Mouse (Mus musculus) layer of hippocampus, postnatal 25 days (tissue): ENCODE data around the gene Stk17b. TPM values are rescaled to one million over a fixed set of nuclear protein-coding genes. Genes with fewer than 3 reads are reported as not detected.

ENCODE experiments used
- DNase-seq, 2 experiments: peaks; one replicate each; pipeline ENCODE4 v3.0.0; 2022; ENCODE audit warnings: mixed read lengths in 2 of 2, low spot score in 1 of 2; ENCODE audit errors: extremely low spot score in 1 of 2
- total RNA-seq, 2 experiments: library from RNA; stranded (reverse); gene quantifications; 2 replicates each; pipeline ENCODE4 v1.2.3; 2021

Stk17b gene
- total RNA-seq = 1 to 10 TPM; 4.9 to 5.0 TPM

- peak; percentile 35 to 68 for DNase-seq
Observed at GRCm38 (mm10) chr1:53784721-53785418, at the start of gene Stk17b. Gene Stk17b (minus strand): TSS chr1:53785224.

GRCm38 (mm10) chr1:53830286-53830685 lies 45.3 kb upstream of the Stk17b start:
- no peak for DNase-seq

DNA sequence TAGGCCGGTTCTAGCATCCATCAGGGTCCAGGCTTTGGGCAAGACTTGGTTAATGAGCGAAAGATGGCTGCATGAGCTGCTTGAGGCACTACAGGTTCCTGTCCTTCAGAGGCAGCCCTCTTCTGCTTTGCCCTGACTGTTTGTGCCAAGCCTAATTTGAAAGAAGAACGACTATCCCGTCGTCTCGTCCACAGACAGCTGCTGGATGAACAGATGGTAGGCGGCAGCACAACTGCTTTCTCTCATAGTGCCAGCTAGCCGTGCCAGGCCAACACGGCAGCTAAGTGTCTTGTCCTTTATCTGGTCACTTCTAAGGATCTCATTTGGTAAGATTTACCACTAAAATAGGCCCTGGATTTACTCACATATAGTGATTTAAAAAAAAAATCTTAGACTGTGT lies 44.1 kb upstream of the Stk17b start:
- DNase-seq = no peak

- DNase-seq = no peak
Observed at GRCm38 (mm10) chr1:53824446-53825337, 39.7 kb upstream of the Stk17b start.

DNA sequence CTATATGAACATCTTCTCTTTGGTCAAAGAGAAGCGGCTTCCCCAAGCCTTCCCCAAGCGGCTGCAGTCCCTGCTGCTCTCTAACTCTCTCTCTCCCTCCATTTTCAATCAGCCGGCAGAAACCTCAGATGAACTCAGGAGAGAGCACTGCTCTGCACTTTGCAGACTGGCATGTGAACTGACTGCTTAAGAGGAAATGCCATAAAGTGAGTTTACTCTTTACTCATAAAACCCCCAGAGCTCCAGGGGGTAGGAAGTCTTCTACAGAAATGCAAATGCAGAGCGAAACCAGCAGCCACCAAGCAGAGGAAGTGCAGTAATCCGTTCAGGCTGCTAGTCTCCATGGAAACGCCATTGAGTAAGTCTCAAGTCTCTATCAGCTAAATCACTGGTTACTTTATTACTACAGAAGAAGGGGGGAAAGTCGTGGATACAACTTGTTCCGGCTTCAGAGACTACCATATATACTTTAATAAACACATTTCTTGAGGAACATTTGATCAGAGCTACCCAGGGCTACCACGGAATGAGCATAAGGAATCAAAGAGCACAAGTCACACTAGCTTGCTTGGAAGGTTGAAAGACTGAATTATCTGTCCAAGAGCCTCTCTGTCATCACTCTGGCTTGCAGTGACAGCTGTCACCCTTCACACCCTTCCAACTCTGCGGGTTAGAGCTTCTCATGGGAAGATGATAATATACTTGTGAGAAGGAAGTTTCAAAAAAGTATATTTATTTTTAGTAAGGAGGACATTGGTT lies 38.8 kb upstream of the Stk17b start:
- DNase-seq = peak in 1 of 2 experiments; percentile 10

DNA sequence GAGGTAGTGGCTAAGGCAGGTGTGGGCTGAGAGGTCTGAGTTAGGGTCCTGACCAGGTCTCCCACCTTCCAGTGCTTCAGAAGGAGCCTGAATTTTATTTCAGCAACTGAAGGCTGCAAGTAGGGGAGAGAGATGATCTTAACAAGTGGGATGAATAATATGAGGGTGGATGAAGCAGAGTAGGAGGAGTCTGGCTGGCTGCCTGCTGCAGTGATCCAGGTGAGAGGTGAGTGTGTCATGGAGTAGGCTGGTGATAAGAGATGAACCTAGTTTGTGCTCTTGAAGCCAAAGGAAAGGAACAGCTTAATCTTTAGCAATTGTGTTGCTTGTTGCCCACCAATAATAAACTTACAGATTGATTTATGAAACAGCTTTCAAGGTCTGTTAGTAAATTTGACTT lies 37.0 kb upstream of the Stk17b start:
- DNase-seq = no peak

DNA sequence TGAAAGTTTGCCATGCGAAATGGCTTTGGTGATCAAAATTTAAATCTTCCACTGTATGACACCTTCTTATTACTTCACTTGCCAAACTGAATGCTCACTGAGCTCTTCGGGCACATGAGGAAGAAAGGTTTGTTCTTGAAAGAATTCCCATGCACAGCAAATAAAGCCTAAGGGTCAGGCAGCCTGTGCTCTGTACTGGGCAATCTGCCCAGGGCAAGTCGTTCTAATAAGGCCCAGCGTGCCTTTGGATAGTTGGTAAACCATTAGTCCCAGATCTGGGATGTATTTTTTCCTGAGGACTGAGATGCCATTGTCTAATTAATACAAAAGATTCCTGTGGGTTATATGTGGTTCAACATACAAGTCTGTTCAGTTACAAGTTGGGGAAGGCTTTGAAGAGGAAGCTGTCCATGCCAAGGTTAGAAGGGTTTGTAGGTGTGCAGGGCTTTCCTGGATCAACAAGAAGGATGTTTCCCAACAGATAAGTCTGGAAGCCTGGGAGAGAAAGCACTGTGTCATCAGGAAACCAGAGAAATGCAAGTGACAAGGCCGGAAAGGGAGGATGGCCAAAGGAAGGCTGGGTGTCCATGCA lies 35.1 kb upstream of the Stk17b start:
- DNase-seq = no peak

- DNase-seq = no peak
Observed at GRCm38 (mm10) chr1:53818072-53818862, 33.2 kb upstream of the Stk17b start.

DNA sequence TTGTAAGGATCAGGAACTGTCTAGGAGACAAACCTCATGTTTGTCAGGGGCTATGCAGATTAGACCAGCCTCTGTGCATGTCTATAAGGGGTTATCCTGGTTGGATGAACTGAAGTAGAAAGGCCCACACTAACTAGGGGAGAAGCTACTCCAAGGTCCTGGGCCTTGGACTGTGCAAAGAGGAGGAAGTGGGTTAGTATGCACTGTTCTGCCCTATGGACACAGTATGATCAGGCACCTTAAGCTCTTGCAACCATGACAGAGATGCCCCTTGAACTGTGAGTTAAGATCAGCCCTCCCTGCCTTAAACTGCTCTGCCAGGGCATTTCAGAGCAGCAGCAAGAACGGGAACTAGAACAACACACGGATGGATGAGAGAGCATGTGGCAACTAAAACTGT lies 31.3 kb upstream of the Stk17b start:
- no peak for DNase-seq

GRCm38 (mm10) chr1:53814077-53814705 lies 29.2 kb upstream of the Stk17b start:
- no peak for DNase-seq

DNA sequence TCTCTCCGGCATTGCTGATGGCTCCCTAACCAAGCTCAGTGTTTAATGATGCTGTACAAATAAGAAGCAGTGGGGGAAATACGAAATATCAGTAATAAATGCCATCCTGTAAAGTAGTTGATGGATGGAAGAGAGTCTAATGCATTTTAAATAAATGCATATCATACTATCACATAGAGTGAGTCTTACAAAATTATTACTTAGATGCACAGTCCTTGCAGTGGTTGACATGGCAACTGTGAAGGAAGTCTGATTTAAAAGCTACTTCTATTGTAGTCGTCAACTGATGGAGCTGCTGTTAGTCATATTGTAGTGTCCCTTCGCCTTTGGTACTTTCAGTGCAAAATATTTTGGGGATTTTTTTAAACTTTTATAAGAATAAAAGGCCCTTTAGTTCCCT lies 26.9 kb upstream of the Stk17b start:
- DNase-seq = no peak

- no peak for DNase-seq
Observed at GRCm38 (mm10) chr1:53808229-53808628, 23.2 kb upstream of the Stk17b start.

DNA sequence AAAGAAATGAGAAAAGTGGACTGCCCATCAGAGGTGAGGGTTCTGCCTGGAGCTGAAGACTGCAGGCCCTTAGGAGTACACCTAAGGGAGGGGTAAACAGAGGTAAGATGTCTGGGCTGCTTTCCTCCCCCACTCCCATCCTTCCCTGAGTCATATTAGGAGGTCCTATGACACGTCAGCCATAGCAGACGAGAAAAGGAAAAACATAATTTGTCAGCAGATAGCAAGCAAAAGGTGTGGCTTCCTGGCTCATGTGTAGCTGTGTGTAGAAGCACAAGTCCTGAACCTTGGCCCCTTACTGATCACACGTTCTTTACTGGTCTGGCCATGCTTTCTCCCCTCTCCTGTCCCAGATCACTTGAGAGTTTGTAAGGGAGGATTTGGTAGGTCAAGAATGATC lies 12.8 kb upstream of the Stk17b start:
- DNase-seq = no peak

DNA sequence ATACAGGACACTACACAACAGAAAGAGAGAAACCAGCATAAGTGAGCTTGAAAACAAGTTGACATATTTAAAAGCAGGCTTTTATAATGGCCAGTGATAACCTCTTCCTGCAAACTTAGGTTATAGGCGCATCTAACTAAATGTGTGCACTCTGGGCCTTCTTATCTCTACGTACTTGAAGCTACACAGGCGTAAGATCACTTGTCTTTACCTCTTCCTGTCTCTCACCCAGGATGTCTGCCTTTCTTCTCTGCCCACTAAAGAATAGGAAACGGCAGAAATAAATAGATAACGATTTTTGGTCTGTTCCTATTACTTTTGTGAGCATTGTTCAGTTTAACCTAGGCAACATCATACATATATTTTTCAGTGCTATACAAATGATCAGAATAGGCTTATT lies 12.1 kb upstream of the Stk17b start:
- no peak for DNase-seq

DNA sequence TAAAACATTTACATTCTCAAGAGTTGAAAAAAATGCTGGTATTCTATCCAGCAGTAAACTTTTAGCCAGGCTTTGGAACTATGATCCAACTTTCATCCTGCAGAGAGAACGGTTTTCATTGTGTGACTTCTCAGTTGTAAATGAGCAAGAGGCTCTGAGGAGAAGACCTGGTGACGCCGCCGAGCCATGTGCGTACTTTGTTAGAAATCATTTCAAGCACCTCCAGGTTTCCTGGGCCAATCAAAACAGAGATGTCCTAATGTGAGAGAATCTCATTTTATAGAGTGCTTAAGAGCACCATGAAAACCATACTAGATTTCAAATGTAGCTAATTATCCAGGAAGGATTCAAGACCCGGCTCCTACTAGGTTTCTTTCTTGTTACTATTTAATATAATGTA lies 11.2 kb upstream of the Stk17b start:
- DNase-seq = no peak

DNA sequence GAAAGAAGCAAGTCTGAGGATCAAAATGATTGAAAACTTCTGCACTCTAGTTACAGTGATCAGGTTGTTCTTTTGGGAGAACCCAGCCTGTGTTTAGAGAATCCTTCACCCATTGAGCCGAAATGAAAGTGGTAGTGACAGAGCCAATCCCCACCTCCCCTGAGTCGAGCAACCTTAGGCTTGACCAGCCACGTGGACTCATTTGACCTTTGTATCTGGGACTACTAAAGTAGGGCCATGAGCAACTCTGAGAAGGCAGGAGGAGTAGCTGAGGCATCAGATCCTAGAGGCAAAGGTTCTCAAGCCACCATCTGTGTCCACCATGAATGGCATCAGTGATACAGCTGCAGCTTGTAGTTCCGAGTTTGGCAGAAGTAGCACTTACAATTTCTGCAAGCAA lies 10.6 kb upstream of the Stk17b start:
- DNase-seq = no peak

DNA sequence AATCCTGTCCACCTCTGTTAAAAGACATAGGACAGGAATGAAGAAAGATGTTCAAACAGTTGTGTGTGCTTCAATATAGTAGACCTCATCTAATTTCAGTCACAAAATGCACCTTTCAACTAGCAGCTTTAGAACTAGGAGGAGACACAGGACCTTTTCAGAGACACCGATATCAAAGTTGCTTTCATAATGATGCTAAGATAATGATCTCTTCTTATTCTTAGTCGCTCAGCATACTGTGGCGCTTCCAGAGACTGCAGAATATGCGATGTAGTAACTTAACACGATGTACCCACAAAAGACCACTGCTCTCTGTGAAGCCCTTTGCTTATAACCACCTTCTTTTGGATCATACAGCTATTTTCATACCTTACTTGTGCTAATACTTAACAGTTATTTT lies 10.1 kb upstream of the Stk17b start:
- no peak for DNase-seq

DNA sequence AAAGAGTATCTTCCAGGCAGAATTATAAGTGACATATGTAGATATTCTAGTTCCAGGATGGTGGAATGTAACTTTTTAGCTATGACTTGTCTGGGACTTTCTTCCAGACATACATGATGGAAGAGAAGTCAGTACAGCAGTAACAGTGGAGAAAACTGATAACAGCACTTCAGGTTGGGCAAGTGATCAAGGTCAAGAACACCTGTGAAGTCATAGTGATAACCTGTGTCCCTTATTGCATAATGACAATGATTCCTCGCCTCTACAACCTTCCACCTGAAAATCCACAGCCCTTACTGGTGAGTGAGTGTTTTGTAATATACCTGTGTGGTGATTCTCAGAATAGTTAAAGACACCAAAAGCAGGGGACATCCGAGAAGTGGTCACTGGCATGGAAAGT lies 9.3 kb upstream of the Stk17b start:
- DNase-seq = no peak

GRCm38 (mm10) chr1:53791343-53791742 lies 6.3 kb upstream of the Stk17b start:
- no peak for DNase-seq
